Mouse (Mus musculus): ENCODE measurements around the gene Vav3. TPM values are rescaled to one million over a fixed set of nuclear protein-coding genes. Genes with fewer than 3 reads are reported as not detected.

Vav3 gene
- total and polyA plus RNA-seq, 2 experiments from 2014 or later = 7.3 to 8.2 TPM

- ATAC-seq (no peak), DNase-seq (ENCODE audit: low spot score) (no peak)
- Histone ChIP-seq H3K27me3 (ENCODE audit: insufficient read depth, low read length) (no peaks in the 10 kb centered on the region), H3K9me3 (ENCODE audit: low read length) (no peaks in the 10 kb centered on the region), H3K36me3 (ENCODE audit: insufficient read depth, low read length) (no peaks in the 10 kb centered on the region), H3K4me1 (ENCODE audit: insufficient read depth, low read length) (no peaks in the 10 kb centered on the region), H3K4me3 (ENCODE audit: low read length) (no peak overlapping the region), H3K4me2 (ENCODE audit: low read depth, low read length) (no peak overlapping the region), H3K27ac (no peak overlapping the region), H3K9ac (replicated peaks; ENCODE audit: low read length) (no peak overlapping the region)
- WGBS = 86% methylated on average over 6 of the region's 6 CpGs
- no peak for TF ChIP-seq CTCF (IDR thresholded peaks at IDR 0.05; ENCODE audit: low read depth)
Observed at GRCm38 (mm10) chr3:109378684-109379083, 38.2 kb downstream of the Vav3 start.

- DNase-seq (ENCODE audit: low spot score) (no peak), ATAC-seq (no peak)
- Histone ChIP-seq H3K27ac (no peak overlapping the region), H3K4me3 (ENCODE audit: low read length) (no peak overlapping the region), H3K27me3 (ENCODE audit: insufficient read depth, low read length) (no peaks in the 10 kb centered on the region), H3K9ac (replicated peaks; ENCODE audit: low read length) (no peak overlapping the region), H3K4me2 (ENCODE audit: low read depth, low read length) (no peak overlapping the region), H3K9me3 (ENCODE audit: low read length) (no peaks in the 10 kb centered on the region), H3K36me3 (ENCODE audit: insufficient read depth, low read length) (no peaks in the 10 kb centered on the region), H3K4me1 (ENCODE audit: insufficient read depth, low read length) (no peaks in the 10 kb centered on the region)
- no peak for TF ChIP-seq CTCF (IDR thresholded peaks at IDR 0.05; ENCODE audit: low read depth)
- WGBS = 94% methylated on average over 10 of the region's 10 CpGs
Observed at GRCm38 (mm10) chr3:109388730-109389129, 48.3 kb downstream of the Vav3 start.

- H3K27me3 ChIP-seq (ENCODE audit: insufficient read depth, low read length) = no peaks in the 10 kb centered on the region
- DNase-seq (ENCODE audit: low spot score) (no peak), ATAC-seq (no peak)
- H3K36me3 ChIP-seq (ENCODE audit: insufficient read depth, low read length) = no peaks in the 10 kb centered on the region
- H3K27ac ChIP-seq = no peak overlapping the region
- H3K4me3 ChIP-seq (ENCODE audit: low read length) = no peak overlapping the region
- no peaks in the 10 kb centered on the region for H3K4me1 ChIP-seq (ENCODE audit: insufficient read depth, low read length)
- 88% methylated on average over 5 of the region's 5 CpGs for WGBS
- H3K9me3 ChIP-seq (ENCODE audit: low read length) = no peaks in the 10 kb centered on the region; the same call in 1 of the 2 replicates
- H3K4me2 ChIP-seq (ENCODE audit: low read depth, low read length) = no peak overlapping the region
- TF ChIP-seq CTCF (IDR thresholded peaks at IDR 0.05; ENCODE audit: low read depth) = no peak
- no peak overlapping the region for H3K9ac ChIP-seq (replicated peaks; ENCODE audit: low read length)
Observed at GRCm38 (mm10) chr3:109401527-109401926, 61.1 kb downstream of the Vav3 start.

- no peak for ATAC-seq
- Histone ChIP-seq H3K4me2 (ENCODE audit: low read depth, low read length) (no peak overlapping the region), H3K4me1 (ENCODE audit: insufficient read depth, low read length) (no peaks in the 10 kb centered on the region), H3K9ac (replicated peaks; ENCODE audit: low read length) (no peak overlapping the region), H3K9me3 (ENCODE audit: low read length) (no peaks in the 10 kb centered on the region), H3K36me3 (ENCODE audit: insufficient read depth, low read length) (no peaks in the 10 kb centered on the region), H3K27ac (no peak overlapping the region), H3K27me3 (ENCODE audit: insufficient read depth, low read length) (no peaks in the 10 kb centered on the region), H3K4me3 (ENCODE audit: low read length) (no peak overlapping the region)
- WGBS = 86% methylated on average over 3 of the region's 3 CpGs
- TF ChIP-seq CTCF (IDR thresholded peaks at IDR 0.05; ENCODE audit: low read depth) = no peak
- no peak for DNase-seq (ENCODE audit: low spot score)
Observed at GRCm38 (mm10) chr3:109411294-109411693, 70.8 kb downstream of the Vav3 start.

GRCm38 (mm10) chr3:109420403-109420802 is 80.0 kb downstream of the Vav3 start:
- Histone ChIP-seq H3K9me3 (ENCODE audit: low read length) (no peaks in the 10 kb centered on the region), H3K4me3 (ENCODE audit: low read length) (no peak overlapping the region), H3K9ac (replicated peaks; ENCODE audit: low read length) (no peak overlapping the region), H3K27me3 (ENCODE audit: insufficient read depth, low read length) (no peaks in the 10 kb centered on the region), H3K36me3 (ENCODE audit: insufficient read depth, low read length) (no peaks in the 10 kb centered on the region), H3K4me2 (ENCODE audit: low read depth, low read length) (no peak overlapping the region), H3K4me1 (ENCODE audit: insufficient read depth, low read length) (no peaks in the 10 kb centered on the region; the same call in 1 of the 2 replicates), H3K27ac (no peak overlapping the region)
- TF ChIP-seq CTCF (IDR thresholded peaks at IDR 0.05; ENCODE audit: low read depth) = no peak
- 52% methylated on average over 3 of the region's 3 CpGs for WGBS
- ATAC-seq (no peak), DNase-seq (ENCODE audit: low spot score) (no peak)

- H3K9me3 ChIP-seq (ENCODE audit: low read length) = no peaks in the 10 kb centered on the region
- H3K9ac ChIP-seq (replicated peaks; ENCODE audit: low read length) = no peak overlapping the region
- no peak for TF ChIP-seq CTCF (IDR thresholded peaks at IDR 0.05; ENCODE audit: low read depth)
- no peaks in the 10 kb centered on the region for H3K36me3 ChIP-seq (ENCODE audit: insufficient read depth, low read length)
- 36% methylated on average over 3 of the region's 3 CpGs for WGBS
- H3K4me2 ChIP-seq (ENCODE audit: low read depth, low read length) = no peak overlapping the region
- DNase-seq (ENCODE audit: low spot score) (peak; percentile 20), ATAC-seq (no peak)
- no peak overlapping the region for H3K4me3 ChIP-seq (ENCODE audit: low read length)
- no peak overlapping the region for H3K27ac ChIP-seq
- H3K27me3 ChIP-seq (ENCODE audit: insufficient read depth, low read length) = no peaks in the 10 kb centered on the region
- no peaks in the 10 kb centered on the region; the same call in 1 of the 2 replicates for H3K4me1 ChIP-seq (ENCODE audit: insufficient read depth, low read length)
Observed at GRCm38 (mm10) chr3:109421019-109421418, 80.6 kb downstream of the Vav3 start.

GRCm38 (mm10) chr3:109423440-109424079 is 83.1 kb downstream of the Vav3 start:
- H3K9me3 ChIP-seq (ENCODE audit: low read length) = no peaks in the 10 kb centered on the region
- H3K4me2 ChIP-seq (ENCODE audit: low read depth, low read length) = no peak overlapping the region
- TF ChIP-seq CTCF (IDR thresholded peaks at IDR 0.05; ENCODE audit: low read depth) = no peak
- WGBS = 68% methylated on average over 5 of the region's 5 CpGs
- H3K4me1 ChIP-seq (ENCODE audit: insufficient read depth, low read length) = no peaks in the 10 kb centered on the region; the same call in 1 of the 2 replicates
- no peak overlapping the region for H3K27ac ChIP-seq
- ATAC-seq = peak; percentile 82
- H3K36me3 ChIP-seq (ENCODE audit: insufficient read depth, low read length) = no peaks in the 10 kb centered on the region
- no peak overlapping the region for H3K9ac ChIP-seq (replicated peaks; ENCODE audit: low read length)
- no peak overlapping the region for H3K4me3 ChIP-seq (ENCODE audit: low read length)
- peak; percentile 51 for DNase-seq (ENCODE audit: low spot score)
- H3K27me3 ChIP-seq (ENCODE audit: insufficient read depth, low read length) = no peaks in the 10 kb centered on the region
